Comparison of ENCODE assay signal across 11 mouse cellular contexts in the genomic region with DNA sequence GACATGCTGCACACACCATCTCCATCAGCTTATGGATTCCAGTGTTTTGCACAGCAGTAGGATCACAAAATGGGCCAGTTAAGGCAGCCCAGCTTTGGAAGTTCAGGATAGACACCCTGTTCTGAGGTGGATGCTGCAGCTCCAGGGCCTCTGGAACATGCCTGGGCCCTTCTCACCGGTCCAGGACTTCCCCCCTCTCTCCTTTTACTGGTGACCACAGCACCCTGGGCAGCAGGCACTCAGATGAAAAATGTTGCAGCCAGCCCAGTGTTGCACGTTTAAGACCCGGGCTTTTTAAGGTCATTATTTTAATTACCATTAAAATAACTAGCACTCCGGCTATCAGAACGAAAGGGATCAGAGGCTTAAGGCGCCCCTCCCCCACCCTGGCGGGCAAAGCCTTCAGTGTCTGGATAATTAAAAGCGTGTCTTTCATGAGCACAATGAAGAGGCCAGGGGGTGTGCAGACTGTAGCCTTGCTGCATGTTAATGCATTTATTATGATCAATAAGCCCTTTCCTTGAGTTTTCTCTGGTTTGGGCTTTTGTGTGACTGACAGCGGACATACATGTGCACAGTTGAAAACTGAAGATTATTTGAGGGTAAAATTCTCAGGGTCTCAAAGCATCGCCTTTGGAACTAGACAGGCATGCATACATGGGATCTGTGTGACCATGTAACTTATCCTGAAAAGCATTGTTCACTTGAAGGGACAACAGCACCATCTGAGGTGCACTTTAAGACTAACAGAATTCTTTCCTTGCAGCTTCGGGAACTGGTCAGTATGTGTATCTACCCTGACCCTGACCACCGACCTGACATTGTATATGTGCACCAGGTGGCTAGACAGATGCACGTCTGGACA. TPM values are rescaled to one million over a fixed set of nuclear protein-coding genes. Genes with fewer than 3 reads are reported as not detected.
DNase-seq lines count a peak whose midpoint lies in the region; ATAC-seq and TF ChIP-seq lines count a peak whose summit lies in the region.
"Had no signal": no experiment of that assay in that cellular context is flagged by ENCODE, and none has a peak within 500 bp of the region (broad histone marks: within the 10 kb centered on the region; RNA-seq: fewer than 3 reads in every experiment).

No protein-coding gene starts in this region.

- no peak for TF ChIP-seq CTCF in kidney, postnatal 0 days (IDR thresholded peaks at IDR 0.05; ENCODE audit: low read depth)
- no peak for TF ChIP-seq CTCF in layer of hippocampus, adult 2 months (conservative IDR thresholded peaks at IDR 0.05)

- H3K36me3 ChIP-seq in kidney, postnatal 0 days (ENCODE audit: insufficient read depth, low read length): 0 out of 2 replicates have a peak, but pooled peaks cover 11% of the 10 kb centered on the region
- peaks cover 3% of the 10 kb centered on the region for H3K36me3 ChIP-seq in hindbrain, embryonic 16.5 days (ENCODE audit: control insufficient read depth, insufficient read depth, low read length)
- peaks cover 33% of the 10 kb centered on the region for H3K36me3 ChIP-seq in neural tube, embryonic 13.5 days

- no peaks in the 10 kb centered on the region for H3K4me1 ChIP-seq in kidney, postnatal 0 days (replicated peaks; ENCODE audit: insufficient read depth, low read length)
- H3K4me1 ChIP-seq in hindbrain, embryonic 16.5 days (ENCODE audit: control insufficient read depth, insufficient read depth, low read depth, low read length): peaks cover 12% of the 10 kb centered on the region
- H3K4me1 ChIP-seq in neural tube, embryonic 13.5 days (replicated peaks): peaks cover 40% of the 10 kb centered on the region

- 49% methylated on average over 13 of the region's 13 CpGs for WGBS in kidney, postnatal 0 days
- WGBS in hindbrain, embryonic 16.5 days: 18% methylated on average over 13 of the region's 13 CpGs
- 25% methylated on average over 13 of the region's 13 CpGs for WGBS in neural tube, embryonic 13.5 days

- no peak overlapping the region for H3K4me3 ChIP-seq in kidney, postnatal 0 days (replicated peaks; ENCODE audit: low read depth, low read length)
- no peak overlapping the region for H3K4me3 ChIP-seq in hindbrain, embryonic 16.5 days (ENCODE audit: low read length)
- H3K4me3 ChIP-seq in neural tube, embryonic 13.5 days: no peak overlapping the region
- H3K4me3 ChIP-seq in layer of hippocampus, adult 2 months: no peak overlapping the region
- H3K4me3 ChIP-seq: liver, embryonic 15.5 days had no signal

- H3K9me3 ChIP-seq in kidney, postnatal 0 days (replicated peaks; ENCODE audit: low read length): no peaks in the 10 kb centered on the region
- no peaks in the 10 kb centered on the region for H3K9me3 ChIP-seq in hindbrain, embryonic 16.5 days (ENCODE audit: control insufficient read depth, low read length)
- no peaks in the 10 kb centered on the region for H3K9me3 ChIP-seq in neural tube, embryonic 13.5 days
- H3K9me3 ChIP-seq: liver, embryonic 15.5 days had no signal

- peak; percentile 37; the same call in 1 of the 2 replicates for ATAC-seq in kidney, postnatal 0 days (replicated peaks; ENCODE audit: low FRiP score, low read depth)
- peak; percentile 45; the same call in 1 of the 2 replicates for ATAC-seq in hindbrain, embryonic 16.5 days
- ATAC-seq in neural tube, embryonic 13.5 days (ENCODE audit: low read depth): peak; percentile 60

- H3K27ac ChIP-seq in kidney, postnatal 0 days: no peak overlapping the region
- H3K27ac ChIP-seq in hindbrain, embryonic 16.5 days (ENCODE audit: low read depth, low read length): peak overlapping the region; percentile 57; the same call in 1 of the 2 replicates
- H3K27ac ChIP-seq in neural tube, embryonic 13.5 days (replicated peaks): peak overlapping the region; percentile 18
- H3K27ac ChIP-seq in layer of hippocampus, adult 2 months: no peak overlapping the region
- H3K27ac ChIP-seq: liver, embryonic 15.5 days had no signal

- H3K27me3 ChIP-seq in kidney, postnatal 0 days (ENCODE audit: insufficient read depth, low read length): no peaks in the 10 kb centered on the region
- no peaks in the 10 kb centered on the region for H3K27me3 ChIP-seq in hindbrain, embryonic 16.5 days (replicated peaks; ENCODE audit: control insufficient read depth, insufficient read depth, low read length)
- H3K27me3 ChIP-seq in neural tube, embryonic 13.5 days: no peaks in the 10 kb centered on the region
- H3K27me3 ChIP-seq: liver, embryonic 15.5 days had no signal

- DNase-seq in kidney, postnatal 0 days (ENCODE audit: low spot score): peak; percentile 16
- no peak for DNase-seq in kidney, adult 11 months
- DNase-seq in embryo, embryonic 9.5 days (ENCODE audit: extremely low spot score): peak; percentile 36
- DNase-seq in layer of hippocampus, adult 2 months (ENCODE audit: low spot score in 2 of 2): no peak
- DNase-seq in cerebellum, adult 9-11 months: no peak
- no peak for DNase-seq in heart, adult 18-20 months
- DNase-seq: heart, postnatal 36 days; thymus, postnatal 36 days had no signal

- no peak overlapping the region for H3K4me2 ChIP-seq in kidney, postnatal 0 days (ENCODE audit: low read length)
- H3K4me2 ChIP-seq in hindbrain, embryonic 16.5 days (ENCODE audit: low read length): no peak overlapping the region
- H3K4me2 ChIP-seq in neural tube, embryonic 13.5 days: no peak overlapping the region
- H3K4me2 ChIP-seq: liver, embryonic 15.5 days had no signal

- no peak overlapping the region for H3K9ac ChIP-seq in kidney, postnatal 0 days (ENCODE audit: low read depth, low read length)
- H3K9ac ChIP-seq in hindbrain, embryonic 16.5 days (ENCODE audit: low read depth, low read length): peak overlapping the region; percentile 35; the same call in 1 of the 2 replicates
- peak overlapping the region; percentile 10; the same call in 1 of the 2 replicates for H3K9ac ChIP-seq in neural tube, embryonic 13.5 days
- H3K9ac ChIP-seq: liver, embryonic 15.5 days had no signal

RNA-seq across cellular contexts. Expression of gene Psmb7, which starts 59.1 kb away (rescaled TPM):
- 217 and 220 TPM in 2 replicates for polyA plus RNA-seq in kidney, postnatal 0 days (2015; fragmentation: Nextera tagmentation; extraction: Ambion mirVana)
- polyA plus RNA-seq in hindbrain, embryonic 16.5 days (2015; fragmentation: Nextera tagmentation; extraction: Ambion mirVana): 273 and 299 TPM in 2 replicates
- polyA plus RNA-seq in neural tube, embryonic 13.5 days (2015; fragmentation: Nextera tagmentation; extraction: Ambion mirVana): 316 and 318 TPM in 2 replicates
- 100 to 1,000 TPM; 186 to 198 TPM for total RNA-seq in layer of hippocampus, adult 2 months (2021)
- total RNA-seq in heart, adult 18-20 months (2021): 100 to 1,000 TPM; 240 to 264 TPM

Comparison
In these comparisons a context has a peak if more than half of its experiments do, and no peak if none do; other contexts are left out.
1. DNase-seq: peak in kidney, postnatal 0 days (single experiment) and embryo, embryonic 9.5 days (single experiment); none in kidney, adult 11 months (single experiment), layer of hippocampus, adult 2 months (0 of 2), cerebellum, adult 9-11 months (single experiment) and heart, adult 18-20 months (0 of 2).
2. H3K27ac ChIP-seq: peak in hindbrain, embryonic 16.5 days (single experiment) and neural tube, embryonic 13.5 days (single experiment); none in kidney, postnatal 0 days (single experiment) and layer of hippocampus, adult 2 months (single experiment).
3. Peak in every context shown above with its lines, with median percentiles within 50 percentile points of each other: ATAC-seq.